Mouse (Mus musculus) bone marrow, adult 2 months (tissue): ENCODE data around the gene Eps15l1. TPM values are rescaled to one million over a fixed set of nuclear protein-coding genes. Genes with fewer than 3 reads are reported as not detected.

Experiments used
- H3K27ac ChIP-seq: fragments of 200-500 bp; 2 replicates; pipeline ENCODE4 v1.5.1; 2012; ENCODE audit warnings: low read depth, mild to moderate bottlenecking, control low read depth, inconsistent platforms, low read length; ENCODE audit not compliant: control insufficient read depth, poor library complexity, insufficient read depth
- H3K4me1 ChIP-seq: fragments of 200-500 bp; 2 replicates; pipeline ENCODE4 v1.6.1; 2011; ENCODE audit warnings: low read length; ENCODE audit not compliant: control insufficient read depth, insufficient read depth
- H3K4me3 ChIP-seq: fragments of 200-500 bp; replicated peaks from 2 replicates; pipeline ENCODE3; 2011; ENCODE audit warnings: mild to moderate bottlenecking, low read depth, low read length, control low read depth; ENCODE audit not compliant: control insufficient read depth
- CTCF ChIP-seq: fragments of 200-500 bp; IDR thresholded peaks from 2 replicates; pipeline ENCODE4 v1.5.1; 2011; ENCODE audit warnings: low read length, control low read depth; ENCODE audit not compliant: control insufficient read depth, insufficient read depth
- POLR2A ChIP-seq: fragments of 200-500 bp; IDR thresholded peaks from 2 replicates; pipeline ENCODE4 v1.6.1; 2011; ENCODE audit warnings: low read depth, mild to moderate bottlenecking, control low read depth, low read length, borderline replicate concordance; ENCODE audit not compliant: control insufficient read depth
- WGBS: fragments of 180-500 bp; shearing (Covaris S2); methylation state at CpG from one replicate; pipeline ENCODE4 v1.1.7; 2018; 5-methylcytosine and 5-hydroxymethylcytosine counted together
- polyA plus RNA-seq: library from polyadenylated mRNA; stranded (reverse); fragments of >200 nt; gene quantifications from 2 replicates; pipeline ENCODE4 v1.2.4, GENCODE M21; 2011; ENCODE audit warnings: low replicate concordance; ENCODE audit not compliant: missing spikeins, insufficient read depth, insufficient read length

Gene Eps15l1
- 29.1 and 46.4 TPM in 2 replicates for polyA plus RNA-seq

DNA sequence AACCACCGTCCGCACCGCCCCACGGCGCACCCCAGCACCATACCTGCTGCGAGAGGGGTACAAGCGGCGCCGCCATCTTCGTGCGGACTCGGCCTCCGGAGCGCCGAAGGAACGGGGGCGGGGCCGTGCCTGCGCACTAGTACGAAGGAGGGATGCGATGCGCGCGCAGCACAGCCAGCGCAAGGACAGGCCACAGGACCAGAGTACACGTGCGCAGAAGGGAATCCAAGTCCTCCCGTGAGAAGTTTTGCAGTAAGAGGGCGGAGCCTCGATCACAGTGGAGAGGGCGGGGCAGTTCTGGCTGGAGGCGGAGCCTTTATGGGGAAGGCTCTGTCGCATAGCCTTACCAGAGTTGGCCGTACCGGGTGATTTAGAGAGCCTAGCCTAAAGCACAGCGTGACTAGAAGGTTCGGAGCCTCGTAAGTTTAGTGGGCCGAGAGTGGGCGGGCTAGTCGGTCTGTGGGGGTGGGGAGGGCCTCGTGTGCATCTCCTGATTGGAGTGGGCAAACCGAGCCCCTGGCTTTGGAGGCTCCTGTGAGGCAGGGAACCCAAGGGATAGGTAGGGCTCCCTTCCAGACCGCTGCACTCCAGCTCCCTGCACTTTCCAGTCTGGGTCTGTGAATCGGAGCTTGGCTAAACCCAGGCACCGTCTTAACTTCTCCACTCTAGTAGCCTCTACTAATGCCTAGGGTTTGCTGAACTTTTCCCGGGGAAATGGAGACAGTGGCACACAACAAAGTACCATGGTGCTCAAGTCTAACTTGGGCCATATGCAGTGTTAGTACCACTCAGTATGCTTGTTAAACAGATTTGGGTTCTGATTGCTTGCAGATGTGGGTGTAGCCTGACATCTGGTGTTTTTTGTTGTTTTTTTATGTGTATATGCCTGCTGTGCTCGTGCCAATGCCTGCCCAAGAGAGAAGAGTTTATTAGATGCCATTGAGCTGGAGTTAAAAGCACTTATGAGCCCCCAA, at the start of gene Eps15l1:
Gene Eps15l1 (minus strand): TSS at position 99 of the 974 bp plus-strand sequence.
- TF ChIP-seq POLR2A (peak; percentile 86; the same call in 1 of the 2 replicates), CTCF (no peak)
- Histone ChIP-seq H3K27ac (peak within 1 kb of the TSS; percentile 89), H3K4me1 (peaks cover 2% of the 10 kb centered on the region), H3K4me3 (peak within 1 kb of the TSS; percentile 80)
- 1% methylated on average over 48 of the region's 48 CpGs for WGBS

DNA sequence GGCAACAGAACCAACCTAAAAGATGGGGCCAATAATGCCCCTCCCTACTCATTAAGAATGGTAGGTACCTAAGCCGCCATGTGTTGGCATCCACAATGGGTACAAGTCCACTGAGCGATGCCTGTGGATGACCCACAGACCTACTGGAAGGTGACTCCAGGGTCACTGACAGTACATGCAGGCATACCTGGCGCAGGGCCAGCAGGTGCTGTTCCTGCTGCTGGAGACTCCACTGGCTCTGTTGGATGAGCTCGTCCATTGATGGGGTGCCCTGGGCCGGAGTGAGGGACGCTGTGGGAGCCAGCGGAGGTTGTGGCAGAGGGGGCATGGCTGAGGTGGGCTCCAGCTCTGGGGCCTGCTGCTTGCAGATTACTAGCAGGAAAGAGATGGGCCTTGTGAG, 49.4 kb upstream of the Eps15l1 start:
- no peak for TF ChIP-seq CTCF
- no peak for TF ChIP-seq POLR2A
- Histone ChIP-seq H3K27ac (no peak overlapping the region), H3K4me3 (no peak overlapping the region), H3K4me1 (no peaks in the 10 kb centered on the region; the same call in 1 of the 2 replicates)
- 96% methylated on average over 7 of the region's 7 CpGs for WGBS

DNA sequence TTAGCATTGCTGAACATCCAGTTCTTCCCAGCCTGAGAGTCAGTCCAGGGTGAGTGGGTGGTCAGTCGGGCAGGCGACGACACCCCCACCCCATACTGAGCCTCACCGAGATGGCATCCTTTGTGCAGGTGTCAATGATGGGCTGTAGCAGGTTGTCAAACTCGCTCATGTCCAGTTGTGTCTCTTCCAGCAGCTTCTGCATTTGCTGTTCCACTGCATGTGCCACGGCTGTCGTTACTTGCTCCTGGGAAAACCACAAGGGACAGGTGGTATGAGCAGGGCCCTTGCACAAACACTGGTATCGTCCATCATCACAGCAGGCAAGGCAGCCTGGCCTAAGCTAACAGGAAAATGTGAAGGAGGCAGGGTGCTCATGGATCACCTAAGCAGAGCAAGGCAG, 48.7 kb upstream of the Eps15l1 start:
- TF ChIP-seq POLR2A (no peak), CTCF (no peak)
- H3K27ac ChIP-seq: no peak overlapping the region
- WGBS: 90% methylated on average over 8 of the region's 8 CpGs
- H3K4me1 ChIP-seq: no peaks in the 10 kb centered on the region; the same call in 1 of the 2 replicates
- no peak overlapping the region for H3K4me3 ChIP-seq

DNA sequence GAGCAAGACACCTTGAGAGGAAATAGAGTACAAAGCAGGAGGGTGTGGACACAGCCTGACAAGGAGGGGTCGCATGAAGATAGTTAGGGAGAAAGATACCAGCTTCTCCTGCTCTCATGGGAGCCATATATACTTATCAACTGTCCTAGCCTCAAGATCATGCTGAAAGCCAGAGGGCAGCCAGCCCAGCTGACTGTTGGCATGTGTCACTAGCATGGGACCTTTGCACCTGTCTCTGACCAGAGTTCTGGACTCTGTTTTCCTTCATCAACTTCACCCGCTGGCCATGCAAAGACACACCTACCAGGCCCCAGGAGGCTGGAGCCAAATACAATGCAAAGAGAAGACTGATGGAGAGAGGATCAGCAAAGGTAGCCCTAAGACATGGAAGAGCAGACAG, 48.0 kb upstream of the Eps15l1 start:
- Histone ChIP-seq H3K27ac (no peak overlapping the region), H3K4me3 (no peak overlapping the region), H3K4me1 (no peaks in the 10 kb centered on the region; the same call in 1 of the 2 replicates)
- WGBS: 81% methylated on average over 2 of the region's 2 CpGs
- TF ChIP-seq CTCF: no peak
- TF ChIP-seq POLR2A: no peak

DNA sequence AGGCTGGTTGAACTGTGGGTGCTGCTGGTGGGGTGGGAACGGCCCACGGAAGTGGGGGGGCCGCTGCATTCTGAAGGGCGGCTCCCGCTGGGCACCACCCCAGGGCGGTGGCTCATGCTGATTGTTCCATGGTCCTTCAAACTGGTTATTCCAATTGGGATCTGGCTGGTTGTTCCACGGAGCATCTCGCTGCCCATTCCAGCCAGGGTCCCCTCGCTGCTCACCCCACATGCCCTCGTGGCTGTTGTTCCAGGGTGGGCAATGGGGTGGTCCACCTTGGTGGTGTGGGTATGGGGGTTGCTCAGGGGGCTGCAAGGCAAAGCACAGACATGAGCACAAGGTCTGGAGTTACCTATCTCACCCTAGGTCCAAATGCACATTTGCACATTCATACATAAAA, 43.0 kb upstream of the Eps15l1 start:
- H3K27ac ChIP-seq: no peak overlapping the region
- no peaks in the 10 kb centered on the region for H3K4me1 ChIP-seq
- 94% methylated on average over 10 of the region's 10 CpGs for WGBS
- no peak overlapping the region for H3K4me3 ChIP-seq
- no peak for TF ChIP-seq POLR2A
- no peak for TF ChIP-seq CTCF

DNA sequence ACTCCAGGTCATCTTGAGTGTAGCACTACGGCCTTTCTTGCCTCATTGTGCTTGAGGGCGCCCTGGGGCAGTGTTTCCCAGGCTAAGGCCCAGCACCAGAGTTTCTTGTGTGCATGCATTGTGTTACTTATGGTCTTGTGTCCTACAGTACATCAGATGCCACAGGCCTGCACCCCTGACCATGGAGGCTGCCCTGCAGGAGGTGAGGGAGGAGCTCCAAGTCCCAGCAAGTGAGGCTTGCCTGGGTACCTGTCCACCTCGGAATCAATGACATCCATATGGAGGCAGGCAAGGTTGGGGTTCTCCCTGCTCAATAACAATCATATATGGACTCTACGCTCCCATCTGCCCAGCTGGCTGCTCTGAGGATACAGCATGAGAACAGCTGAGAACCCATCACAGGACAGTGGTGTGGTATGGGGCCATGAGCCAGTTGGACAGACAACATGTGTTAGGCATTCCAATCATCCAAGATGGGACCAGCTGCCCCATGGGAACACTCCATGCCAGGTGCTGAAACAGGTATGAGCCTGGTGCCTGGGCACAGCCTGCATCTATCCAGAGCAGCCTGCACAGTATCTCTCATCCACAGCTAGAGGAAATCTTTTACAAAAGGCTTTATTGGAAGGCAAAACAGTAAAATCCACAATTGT, 38.7 kb upstream of the Eps15l1 start:
- H3K4me1 ChIP-seq: no peaks in the 10 kb centered on the region
- no peak for TF ChIP-seq CTCF
- no peak for TF ChIP-seq POLR2A
- WGBS: 86% methylated on average over 4 of the region's 4 CpGs
- H3K4me3 ChIP-seq: no peak overlapping the region
- H3K27ac ChIP-seq: no peak overlapping the region

DNA sequence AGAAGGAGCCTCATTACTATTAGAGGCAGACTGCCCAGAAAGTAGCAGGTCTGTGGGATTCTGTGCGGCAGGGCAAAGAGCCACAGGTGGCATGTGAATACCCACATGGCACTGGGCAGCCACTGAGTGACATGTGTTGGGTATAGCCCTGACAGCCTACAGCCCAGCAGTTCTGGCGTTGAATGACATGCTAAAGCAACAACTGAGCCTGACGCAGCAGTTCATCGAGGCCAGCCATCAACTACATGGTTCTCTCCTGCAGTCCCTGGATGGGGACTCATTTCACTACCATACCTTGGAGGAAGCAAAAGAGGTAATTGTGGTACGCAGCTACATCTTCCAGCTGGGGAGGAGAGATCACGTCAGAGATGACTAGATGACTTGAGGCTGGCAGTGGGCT, 37.2 kb upstream of the Eps15l1 start:
- 88% methylated on average over 6 of the region's 6 CpGs for WGBS
- TF ChIP-seq POLR2A: no peak
- TF ChIP-seq CTCF: no peak

DNA sequence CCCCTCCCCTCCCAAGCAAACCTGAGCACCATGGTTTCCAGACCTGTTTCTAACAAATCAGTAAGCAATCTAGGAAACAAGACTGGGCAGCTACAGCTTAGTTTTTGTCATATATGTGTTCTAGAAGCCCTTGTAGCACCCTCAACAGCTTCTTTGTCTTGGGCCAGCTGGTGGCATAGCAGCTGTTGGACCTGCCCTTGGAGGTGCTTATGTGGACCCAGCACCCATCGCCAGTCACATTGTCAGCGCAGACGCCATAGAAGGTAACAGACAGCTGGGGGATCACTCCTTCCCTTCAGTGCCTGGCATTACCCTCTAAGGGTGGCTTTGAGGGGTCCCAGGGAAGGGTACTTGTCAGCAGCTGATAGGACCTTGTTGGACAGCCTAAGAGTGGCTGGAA, 36.5 kb upstream of the Eps15l1 start:
- TF ChIP-seq CTCF (no peak), POLR2A (no peak)
- 96% methylated on average over 3 of the region's 3 CpGs for WGBS

More for the DNA sequence above, 37.2 kb upstream of the Eps15l1 start:
- no peaks in the 10 kb centered on the region for H3K4me1 ChIP-seq
- H3K27ac ChIP-seq: no peak overlapping the region
- H3K4me3 ChIP-seq: no peak overlapping the region

More for the DNA sequence above, 36.5 kb upstream of the Eps15l1 start:
- Histone ChIP-seq H3K4me1 (no peaks in the 10 kb centered on the region), H3K4me3 (no peak overlapping the region), H3K27ac (no peak overlapping the region)
